Mouse (Mus musculus): ENCODE data around the gene Smad6. TPM values are rescaled to one million over a fixed set of nuclear protein-coding genes. Genes with fewer than 3 reads are reported as not detected.
A peak's percentile ranks its signal among the peaks of the same experiment; 100 is the strongest.

Smad6 gene
- total RNA-seq, 2 experiments from 2014 or later: 0.56 to 1.3 TPM

DNA sequence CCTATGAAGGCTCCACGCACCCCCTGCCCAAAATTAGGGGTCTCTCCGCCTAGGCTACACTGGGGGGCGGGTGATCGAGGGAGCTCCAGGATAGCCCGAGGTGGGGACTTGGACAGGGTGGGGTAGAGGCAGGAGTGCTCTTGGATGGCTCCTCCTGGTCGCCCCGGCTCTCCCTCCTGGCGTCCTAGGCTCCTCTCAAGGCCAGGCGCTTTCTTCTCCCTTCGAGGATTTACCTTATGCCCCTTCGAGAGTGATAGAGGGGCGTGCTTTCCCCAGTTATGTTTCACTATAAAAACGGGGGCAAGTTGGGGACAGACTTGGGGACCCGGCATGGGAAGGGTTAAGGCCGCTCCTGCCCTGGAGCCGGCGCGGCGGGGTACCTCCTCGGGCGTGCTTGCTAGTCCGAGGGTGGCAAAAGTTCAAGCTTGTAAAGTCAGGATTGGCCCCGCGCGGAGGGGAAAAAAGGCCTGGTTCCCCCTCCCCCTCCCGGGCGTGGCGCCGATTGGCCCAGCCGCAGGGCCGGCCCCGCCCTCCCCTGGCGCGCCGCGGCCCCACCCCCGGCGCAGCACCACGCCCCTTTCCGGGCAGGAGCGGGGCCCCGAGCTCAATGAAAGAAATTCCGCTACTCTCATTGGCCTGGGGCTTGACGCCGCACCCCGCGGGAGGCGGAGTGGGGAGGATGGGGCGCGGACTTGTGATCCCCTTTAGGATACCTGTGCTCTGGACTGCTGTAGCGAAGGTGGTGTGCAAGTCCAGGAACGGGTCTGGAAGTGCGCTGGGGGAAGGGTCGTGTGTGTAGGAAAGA is 905 bp upstream of the Smad6 start:
- peak; percentile 66 for ATAC-seq (replicated peaks; ENCODE audit: poor library complexity, severe bottlenecking)

DNA sequence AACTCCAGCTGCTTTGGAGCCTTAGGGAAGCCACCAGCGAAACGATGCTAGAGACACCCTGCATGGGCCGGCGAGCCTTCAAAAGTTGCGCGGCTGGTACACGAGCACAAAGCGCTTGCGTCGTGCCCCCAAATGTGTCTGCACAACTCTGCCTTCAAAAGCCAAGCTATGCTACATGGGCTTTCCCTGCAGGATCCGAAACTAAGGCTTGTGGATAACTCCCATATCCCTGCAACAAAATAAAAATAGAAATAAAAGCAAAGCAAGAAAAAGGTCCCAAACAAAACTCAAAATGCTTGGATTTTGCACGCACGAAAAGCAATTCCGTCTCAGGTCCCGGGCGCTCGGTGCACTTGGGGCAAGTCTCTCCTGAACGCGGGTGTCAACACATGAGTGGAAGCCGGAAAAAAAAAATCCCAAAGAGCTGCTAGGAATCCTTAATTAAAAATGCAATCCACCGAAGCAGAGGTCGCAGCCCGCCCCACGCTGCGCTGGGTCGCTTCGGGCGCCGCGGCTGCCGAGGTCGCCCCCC is 474 bp downstream of the Smad6 start:
- no peak for ATAC-seq (replicated peaks; ENCODE audit: poor library complexity, severe bottlenecking)

DNA sequence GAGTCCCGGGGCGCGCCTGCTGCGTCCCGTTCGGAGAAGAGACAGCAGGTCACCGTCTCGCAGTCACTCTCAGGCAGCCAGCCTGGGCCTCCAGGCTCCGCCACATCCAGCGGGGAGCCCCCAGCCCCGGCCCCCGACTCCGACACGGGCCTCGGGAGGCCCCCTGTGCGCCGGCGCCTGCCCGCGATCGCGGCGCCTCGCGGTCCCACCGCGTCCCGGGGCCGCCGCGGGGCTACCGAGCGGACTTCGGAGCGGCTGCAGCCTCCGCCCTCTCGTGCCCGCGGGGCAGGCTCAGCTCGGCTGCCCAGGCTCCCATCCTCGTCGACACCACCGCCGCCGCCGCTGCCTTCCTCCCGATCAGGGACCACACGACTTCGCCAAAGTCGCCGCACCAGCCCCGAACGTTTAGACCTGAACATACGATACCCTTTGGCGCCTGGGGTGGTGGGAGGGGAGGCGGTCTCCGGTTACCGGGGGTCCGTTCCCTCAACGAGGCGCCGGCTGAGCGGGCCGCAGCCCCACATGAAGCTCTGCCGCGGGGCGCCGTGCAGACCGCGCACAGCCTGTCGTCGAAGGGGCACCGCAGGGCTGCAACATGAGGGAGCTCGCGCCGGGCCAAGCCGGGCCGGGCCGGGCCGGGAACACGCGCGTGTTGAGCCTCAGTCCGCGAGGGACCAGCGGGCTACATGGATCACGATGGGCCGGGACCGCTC is 1.1 kb downstream of the Smad6 start:
- ATAC-seq (replicated peaks; ENCODE audit: poor library complexity, severe bottlenecking): no peak

DNA sequence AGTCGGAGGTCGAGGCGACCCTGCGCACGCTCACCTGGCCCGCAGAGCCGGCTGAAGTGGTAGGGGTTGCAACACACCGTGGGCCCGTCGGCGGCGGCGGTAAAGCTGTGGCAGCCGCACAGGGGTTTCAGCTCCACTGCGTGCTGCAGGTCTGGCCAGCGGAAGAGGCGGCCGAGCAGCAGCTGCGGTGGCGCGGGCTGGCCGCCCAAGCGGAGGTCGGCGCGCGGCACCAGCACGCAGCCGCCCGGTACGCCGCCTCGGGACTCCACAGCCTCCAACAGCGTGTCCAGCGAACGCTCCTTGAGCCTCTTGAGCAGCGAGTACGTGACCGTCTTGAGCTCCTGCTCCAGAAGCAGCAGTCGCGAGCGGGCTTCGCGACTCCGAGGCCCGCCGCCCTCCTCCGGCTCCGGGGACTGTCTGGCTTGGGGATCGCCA is 1.7 kb downstream of the Smad6 start:
- ATAC-seq (replicated peaks; ENCODE audit: poor library complexity, severe bottlenecking): no peak

DNA sequence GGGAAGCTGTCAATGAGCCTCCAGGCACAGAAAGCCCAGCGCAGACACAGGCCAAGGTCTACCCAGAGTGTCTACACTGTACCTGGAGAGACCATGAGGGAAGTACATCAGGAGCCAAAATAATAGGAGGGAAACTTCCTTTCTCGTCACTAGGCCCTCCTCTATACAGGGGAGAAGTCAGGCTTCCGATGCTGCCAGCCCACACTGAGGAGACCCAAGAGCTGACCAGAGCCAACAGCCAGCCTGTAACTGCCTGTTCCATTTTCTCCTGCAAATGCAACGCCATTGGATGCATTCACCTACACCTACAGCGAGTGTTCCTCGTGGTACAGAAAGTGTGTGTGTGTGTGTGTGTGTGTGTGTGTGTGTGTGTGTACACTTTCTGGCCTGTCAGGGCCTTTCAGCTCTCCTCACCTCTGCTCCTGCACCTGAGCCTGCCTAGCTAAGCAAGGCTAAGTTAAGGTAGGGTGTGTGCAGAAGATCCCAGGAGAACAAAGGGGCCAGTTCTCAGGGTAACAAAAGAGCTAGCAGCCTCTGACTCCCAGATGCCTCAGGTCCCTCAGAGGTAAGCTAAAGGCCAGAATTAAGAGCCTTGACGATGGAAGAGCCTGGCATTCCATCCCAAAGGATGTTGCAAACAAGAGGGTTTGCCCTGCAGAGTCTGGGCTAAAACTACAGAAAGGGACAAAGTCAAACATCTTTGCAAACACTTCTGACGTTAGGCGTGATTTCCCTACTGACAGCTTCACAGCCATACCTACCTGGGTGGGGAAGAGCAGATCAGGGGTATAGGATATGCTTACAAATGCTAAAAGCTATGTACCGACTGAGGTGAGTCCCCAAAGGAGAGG is 2.6 kb downstream of the Smad6 start:
- ATAC-seq (replicated peaks; ENCODE audit: poor library complexity, severe bottlenecking): no peak

DNA sequence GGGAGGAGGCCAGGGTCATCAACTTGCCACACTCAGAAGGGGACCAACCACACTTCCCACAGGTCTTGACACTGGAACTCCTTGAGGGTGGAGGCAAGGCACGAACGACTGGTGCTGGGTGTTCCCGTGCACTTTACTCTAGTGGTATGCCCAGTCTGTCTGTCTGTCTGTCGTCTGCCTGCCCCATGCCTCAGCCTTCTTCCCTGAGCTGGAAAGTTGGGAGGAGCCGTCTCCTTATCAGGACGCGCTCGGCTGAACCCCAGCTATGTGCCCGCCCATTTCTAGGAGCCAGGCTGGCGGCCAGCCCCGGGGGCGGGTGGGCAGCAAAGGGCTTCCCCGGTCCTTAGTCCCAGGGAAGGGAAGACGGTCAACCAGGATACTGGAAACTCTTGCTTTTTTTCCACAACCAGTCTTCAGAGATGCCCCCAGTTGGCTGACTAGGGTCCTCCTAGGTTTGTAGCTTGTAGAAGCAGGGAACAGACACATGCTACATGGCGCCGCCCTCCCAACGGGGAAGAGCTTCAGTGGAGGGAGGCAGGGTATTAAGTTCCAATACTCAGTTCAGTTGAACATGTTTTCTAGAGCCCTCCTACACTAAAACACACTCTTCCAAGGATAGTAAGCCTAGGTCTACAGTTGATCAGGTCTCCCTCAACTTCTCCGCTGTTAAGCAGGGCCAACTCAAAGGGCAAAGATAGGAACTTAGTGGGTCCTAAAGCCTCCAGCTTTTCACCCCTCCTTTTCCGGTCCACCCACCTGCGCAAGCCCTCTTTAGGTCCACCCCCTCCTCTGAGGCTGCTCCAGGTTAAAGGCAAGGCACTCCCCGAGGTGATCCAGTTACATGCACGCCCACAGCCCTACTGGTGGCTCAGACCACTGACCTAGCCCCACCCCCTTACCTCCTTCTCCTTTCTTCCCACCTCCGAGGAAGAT is 3.7 kb downstream of the Smad6 start:
- peak; percentile 23 for ATAC-seq (replicated peaks; ENCODE audit: poor library complexity, severe bottlenecking)

DNA sequence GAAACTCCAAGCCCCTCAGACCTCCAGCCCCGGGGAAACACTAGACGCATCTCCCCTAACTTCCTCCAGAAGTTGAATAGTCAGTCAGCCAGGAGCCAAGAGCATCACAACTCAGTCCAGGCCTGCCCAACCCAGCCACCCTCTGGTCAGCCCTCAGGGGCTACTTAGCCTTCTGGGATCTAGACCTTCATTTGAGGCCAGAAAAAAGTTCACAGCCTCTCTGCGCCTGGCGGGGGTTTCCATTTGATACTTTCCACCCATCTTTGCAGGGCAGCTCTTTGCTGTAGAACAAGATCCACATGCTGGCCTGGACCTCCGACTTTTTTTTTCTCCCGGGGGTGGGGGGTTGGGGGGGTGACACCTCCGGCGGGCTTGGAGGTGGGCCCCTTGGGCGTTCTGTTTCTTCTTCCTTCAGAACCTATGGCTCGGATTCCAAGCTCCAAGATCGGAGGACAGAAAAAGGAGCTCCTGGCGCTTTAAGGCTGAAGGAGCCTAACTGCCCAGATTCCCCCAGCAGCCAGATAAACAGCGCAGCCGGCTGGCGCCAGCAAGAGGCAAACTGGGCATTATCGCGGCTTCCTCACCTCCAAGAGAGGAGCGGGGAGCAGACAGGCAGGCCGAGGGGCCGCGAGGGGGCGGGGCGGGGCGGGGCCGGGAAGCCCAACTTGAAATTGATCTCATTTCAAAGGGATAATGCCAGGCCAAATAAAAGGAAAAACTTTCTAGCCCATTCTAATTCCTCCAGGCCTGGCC is 5.0 kb downstream of the Smad6 start:
- ATAC-seq (replicated peaks; ENCODE audit: poor library complexity, severe bottlenecking): no peak

DNA sequence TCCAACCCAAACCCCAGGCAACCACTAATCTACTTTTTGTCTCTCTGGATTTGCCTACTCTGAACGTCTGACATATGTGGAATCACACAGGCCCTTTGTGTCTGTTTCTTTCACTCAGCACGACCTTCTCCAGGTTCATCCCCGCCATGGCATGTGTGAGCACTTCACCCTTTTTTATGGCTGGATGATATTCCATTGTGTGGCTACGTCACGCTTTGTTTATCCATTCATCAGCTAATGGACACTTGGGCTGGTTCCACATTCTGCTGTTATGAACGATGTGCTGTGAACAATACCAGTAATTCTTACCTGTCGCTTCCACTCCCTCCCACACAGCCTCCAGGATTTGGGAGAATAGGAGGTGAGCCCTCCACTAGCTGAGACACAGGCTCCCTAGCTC is 5.8 kb downstream of the Smad6 start:
- no peak for ATAC-seq (replicated peaks; ENCODE audit: poor library complexity, severe bottlenecking)

DNA sequence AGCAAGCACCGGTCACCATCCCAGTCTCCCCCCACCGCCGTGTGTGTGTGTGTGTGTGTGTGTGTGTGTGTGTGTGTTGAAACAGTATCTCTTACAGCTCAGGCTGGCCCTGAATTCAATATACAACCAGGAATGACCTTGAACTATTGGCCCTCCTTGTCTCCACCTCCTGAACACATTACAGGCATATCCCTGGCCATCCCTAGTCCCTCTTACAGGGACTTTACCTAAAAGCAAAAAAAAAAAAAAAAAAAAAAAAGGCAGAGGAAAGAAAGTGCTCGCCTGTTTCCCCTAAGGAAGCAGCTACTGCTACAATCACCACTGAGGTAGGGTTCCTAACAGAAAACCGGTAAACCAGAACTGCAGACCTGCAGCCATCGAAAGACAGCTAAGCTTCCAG is 7.1 kb downstream of the Smad6 start:
- ATAC-seq (replicated peaks; ENCODE audit: poor library complexity, severe bottlenecking): no peak

DNA sequence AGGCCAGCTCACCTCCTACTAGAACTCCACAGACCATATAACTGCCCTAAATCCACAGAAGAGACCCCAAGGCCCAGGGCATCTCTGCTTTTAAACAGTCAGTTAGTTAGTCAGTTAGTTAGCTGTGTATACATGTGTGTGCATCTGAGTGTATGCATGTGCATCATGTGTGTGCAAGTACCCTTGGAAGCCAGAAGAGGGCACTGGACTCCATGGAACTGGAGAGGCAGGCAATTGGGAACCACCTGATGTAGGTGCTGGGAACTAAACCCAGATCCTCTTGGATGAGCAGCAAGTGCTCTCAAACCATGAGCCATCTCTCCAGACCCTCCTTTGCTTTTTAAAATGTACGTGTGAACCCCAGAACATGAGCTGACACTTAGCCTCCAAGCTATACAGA is 10.5 kb downstream of the Smad6 start:
- ATAC-seq (replicated peaks; ENCODE audit: poor library complexity, severe bottlenecking): no peak

DNA sequence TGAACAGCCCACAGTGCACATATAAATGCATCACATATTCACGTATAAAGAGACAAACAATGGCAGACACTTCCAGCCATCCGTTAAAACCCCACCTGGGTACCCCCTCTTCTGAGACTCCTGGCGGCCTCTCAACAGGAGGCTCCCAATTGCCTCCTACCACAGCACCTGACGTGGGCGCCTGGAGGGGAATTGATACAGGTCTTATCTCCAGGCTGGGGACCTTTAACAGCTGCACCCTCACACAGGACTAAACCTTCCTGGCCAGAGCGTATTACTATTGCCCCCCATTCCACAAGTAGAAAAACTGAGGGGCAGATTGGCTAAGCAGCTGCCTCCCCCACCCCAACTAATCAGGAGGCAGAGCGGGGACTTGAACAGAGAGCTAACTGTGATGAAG is 18.9 kb downstream of the Smad6 start:
- ATAC-seq (replicated peaks; ENCODE audit: poor library complexity, severe bottlenecking): no peak

DNA sequence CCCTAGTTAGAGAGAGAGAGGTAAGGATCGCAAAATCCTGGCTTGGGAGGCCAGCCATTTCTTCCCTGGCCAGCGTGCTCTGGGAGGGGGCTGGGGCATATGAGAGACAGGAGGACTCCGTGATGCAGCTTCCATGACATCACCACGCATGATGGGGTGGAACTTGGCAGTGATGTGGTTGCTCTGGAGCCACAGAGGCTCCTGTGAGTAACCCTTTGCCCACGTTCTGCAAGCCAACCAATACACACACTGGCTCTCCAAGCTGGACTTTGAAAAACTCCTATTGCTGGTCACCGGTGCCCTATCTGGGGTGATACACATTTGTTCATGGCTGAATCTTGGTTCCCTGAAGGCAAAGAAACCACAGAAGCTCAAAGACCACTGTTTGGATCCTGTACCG is 20.8 kb downstream of the Smad6 start:
- ATAC-seq (replicated peaks; ENCODE audit: poor library complexity, severe bottlenecking): no peak

DNA sequence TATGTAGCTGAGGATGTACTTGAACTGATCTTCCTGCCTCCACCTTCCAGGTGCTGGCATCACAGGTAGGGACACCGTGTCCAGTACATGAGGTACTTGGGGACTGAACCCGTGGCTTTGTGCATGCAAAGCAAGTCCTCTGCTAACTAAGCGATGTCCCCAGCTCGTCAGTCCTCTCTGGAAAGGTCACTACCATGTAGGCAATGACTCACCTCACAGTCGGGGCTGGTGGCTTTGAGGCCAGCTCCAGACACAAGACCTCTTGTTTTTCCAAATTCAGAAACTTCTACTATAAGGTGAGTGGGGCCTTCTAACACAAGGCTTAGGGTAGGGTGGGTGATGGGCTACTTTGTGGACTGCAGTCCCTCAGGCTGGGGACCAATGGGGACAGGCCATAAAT is 21.8 kb downstream of the Smad6 start:
- ATAC-seq (replicated peaks; ENCODE audit: poor library complexity, severe bottlenecking): no peak

DNA sequence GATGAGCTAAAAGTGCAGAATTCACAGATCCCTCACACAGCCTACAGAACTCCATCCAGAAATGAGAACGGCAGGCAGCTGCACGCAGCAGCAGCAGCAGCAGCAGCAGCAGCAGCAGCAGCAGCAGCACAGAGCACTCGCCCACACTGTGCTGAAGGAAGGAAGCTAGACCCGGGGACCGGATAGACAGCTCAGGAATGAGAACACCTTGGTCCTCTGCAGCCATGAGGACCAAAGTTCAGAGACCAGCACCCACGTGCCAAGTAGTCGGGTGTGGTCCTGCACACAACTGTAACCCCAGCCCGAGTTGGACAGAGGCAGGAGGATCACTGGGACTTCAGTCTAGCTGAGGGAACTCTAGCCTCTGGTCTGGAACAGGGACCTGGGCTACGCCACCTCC is 22.7 kb downstream of the Smad6 start:
- no peak for ATAC-seq (replicated peaks; ENCODE audit: poor library complexity, severe bottlenecking)

DNA sequence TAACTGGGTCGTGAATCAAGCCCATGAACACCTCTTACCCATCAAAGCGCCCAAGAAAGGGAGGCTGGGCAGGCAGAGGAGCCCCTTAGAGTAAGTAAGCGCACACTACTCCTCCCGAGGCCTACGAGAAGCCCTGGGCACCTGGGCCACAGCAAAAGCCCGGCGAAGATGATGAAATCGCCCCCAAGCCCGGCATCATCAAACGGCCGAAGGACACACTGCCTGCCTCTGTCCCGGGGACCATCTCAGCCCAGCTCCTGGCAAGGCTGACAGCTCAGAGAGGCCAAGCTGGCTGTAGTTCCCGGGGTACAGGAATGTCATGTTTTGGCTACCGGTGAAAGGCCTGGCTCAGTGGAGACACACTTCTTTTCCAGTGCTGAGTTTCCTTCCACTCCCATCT is 23.8 kb downstream of the Smad6 start:
- no peak for ATAC-seq (replicated peaks; ENCODE audit: poor library complexity, severe bottlenecking)

DNA sequence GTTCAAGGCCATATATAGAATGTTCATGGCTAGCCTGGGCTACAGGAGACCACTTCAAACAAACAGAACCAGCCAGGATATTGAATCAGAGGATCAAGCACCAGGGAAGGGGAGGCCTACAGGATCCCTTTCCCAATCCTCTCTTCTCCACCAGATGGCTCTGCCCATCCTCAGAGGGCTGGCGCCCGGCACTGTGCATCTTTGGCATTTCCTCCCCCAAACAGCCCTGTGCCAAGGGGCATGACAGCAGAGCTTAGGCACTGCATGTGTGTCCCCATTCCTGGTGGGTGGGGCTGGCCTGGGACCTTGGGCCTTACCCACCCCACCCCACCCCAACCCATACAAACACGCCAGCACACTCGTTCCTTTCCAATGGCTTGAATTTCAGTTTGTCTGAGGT is 24.4 kb downstream of the Smad6 start:
- ATAC-seq (replicated peaks; ENCODE audit: poor library complexity, severe bottlenecking): no peak

DNA sequence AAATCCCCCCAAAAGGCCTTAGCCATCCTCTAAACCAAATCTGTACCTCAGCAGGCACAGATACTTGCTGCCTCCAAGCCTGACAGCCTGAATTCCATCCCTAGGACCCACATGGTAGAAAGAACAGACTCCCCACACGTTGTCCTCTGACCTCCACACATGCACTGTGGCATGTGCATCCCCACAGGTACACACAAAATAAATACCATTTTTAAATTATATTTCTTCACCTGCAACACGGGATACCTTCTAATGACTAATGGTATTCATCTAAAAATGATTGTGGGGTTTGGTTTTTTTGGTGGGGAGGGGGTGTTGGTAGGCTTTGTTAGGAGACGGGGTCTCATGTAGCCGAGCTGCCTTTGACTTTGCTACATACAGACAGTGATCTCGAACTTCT is 28.6 kb downstream of the Smad6 start:
- ATAC-seq (replicated peaks; ENCODE audit: poor library complexity, severe bottlenecking): no peak

DNA sequence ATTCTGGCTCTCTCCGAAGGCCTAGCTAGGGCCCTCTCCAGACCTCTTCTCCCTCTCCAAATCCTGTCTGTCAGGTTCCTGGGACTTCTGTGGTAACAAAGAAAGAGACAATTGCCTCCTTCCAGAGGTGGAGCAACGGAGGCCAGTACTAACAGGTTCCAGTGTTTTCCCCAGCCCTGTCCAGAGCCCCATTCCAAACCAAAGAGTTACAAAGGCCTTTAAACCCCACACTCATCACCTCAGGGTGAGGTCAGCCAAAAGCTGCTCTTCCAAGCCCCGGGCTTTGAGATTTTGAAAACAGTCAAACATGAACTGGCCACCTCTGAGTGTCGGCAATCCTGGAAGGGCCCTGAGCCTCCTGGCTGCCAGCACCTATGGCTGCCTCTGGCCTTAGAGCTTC is 29.1 kb downstream of the Smad6 start:
- ATAC-seq (replicated peaks; ENCODE audit: poor library complexity, severe bottlenecking): no peak

DNA sequence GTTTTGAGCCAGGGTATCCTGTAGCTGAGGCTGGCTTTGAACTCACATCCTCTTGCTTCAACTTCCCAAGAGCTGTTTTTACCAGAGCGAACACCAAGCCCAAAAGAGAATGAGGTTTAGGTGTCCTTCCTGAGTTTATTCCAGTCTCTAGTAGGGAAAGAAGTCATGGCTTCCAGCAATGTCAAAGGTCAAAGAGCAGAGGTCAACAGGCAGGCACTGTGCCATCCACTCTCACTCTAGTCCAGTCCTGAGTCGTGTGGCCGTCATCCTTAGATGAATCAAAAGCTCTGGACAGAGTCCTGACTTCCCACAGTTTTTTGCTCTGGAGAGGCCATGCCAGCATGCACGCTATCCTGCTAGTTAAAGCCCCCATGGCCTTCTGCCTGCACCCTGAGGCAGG is 30.7 kb downstream of the Smad6 start:
- ATAC-seq (replicated peaks; ENCODE audit: poor library complexity, severe bottlenecking): no peak

All from granulocyte monocyte progenitor cell, adult 5-6 weeks (primary cell).